Mouse (Mus musculus) forebrain, embryonic 16.5 days (tissue): ENCODE measurements around the gene Car14. TPM values are rescaled to one million over a fixed set of nuclear protein-coding genes. Genes with fewer than 3 reads are reported as not detected.

Experiments used
- ATAC-seq: fragments of 200-750 bp; cut with Nextera tagmentation; 2 replicates; pipeline ENCODE4 v1.8.0; 2017; ENCODE audit warnings: mild to moderate bottlenecking, moderate library complexity
- H3K27ac ChIP-seq: fragments of 300-500 bp; sonication (generic); 2 replicates; pipeline ENCODE4 v1.5.1; 2014; ENCODE audit warnings: low read length, control low read depth
- H3K27me3 ChIP-seq: fragments of 300-500 bp; sonication (generic); replicated peaks from 2 replicates; pipeline ENCODE4 v1.6.1; 2014; ENCODE audit warnings: low read length; ENCODE audit not compliant: control insufficient read depth, insufficient read depth
- H3K36me3 ChIP-seq: fragments of 300-500 bp; sonication (generic); 2 replicates; pipeline ENCODE4 v1.6.1; 2014; ENCODE audit not compliant: control insufficient read depth, insufficient read depth
- H3K4me1 ChIP-seq: fragments of 300-500 bp; sonication (generic); replicated peaks from 2 replicates; pipeline ENCODE4 v1.6.1; 2014; ENCODE audit warnings: low read length; ENCODE audit not compliant: control insufficient read depth, insufficient read depth
- H3K4me2 ChIP-seq: fragments of 300-500 bp; sonication (generic); 2 replicates; pipeline ENCODE4 v1.6.1; 2014; ENCODE audit warnings: mild to moderate bottlenecking, low read length, control low read depth
- H3K4me3 ChIP-seq: fragments of 300-500 bp; sonication (generic); replicated peaks from 2 replicates; pipeline ENCODE4 v1.5.1; 2014; ENCODE audit warnings: mild to moderate bottlenecking, low read length, control low read depth
- H3K9ac ChIP-seq: fragments of 300-500 bp; sonication (generic); replicated peaks from 2 replicates; pipeline ENCODE4 v1.6.1; 2014; ENCODE audit warnings: low read depth, low read length, control low read depth
- H3K9me3 ChIP-seq: fragments of 300-500 bp; sonication (generic); 2 replicates; pipeline ENCODE4 v1.6.1; 2016; ENCODE audit warnings: low read length; ENCODE audit not compliant: control insufficient read depth
- WGBS: fragments of 180-500 bp; shearing (Covaris S2); extraction: QIAGEN DNeasy Blood & Tissue Kit; methylation state at CpG from one replicate; pipeline ENCODE4 v1.1.7; 2014; 5-methylcytosine and 5-hydroxymethylcytosine counted together
- polyA plus RNA-seq: library from polyadenylated mRNA; unstranded; fragments of >200 nt; fragmentation: Nextera tagmentation; extraction: Ambion mirVana; gene quantifications from 2 replicates; pipeline ENCODE4 v1.2.1, GENCODE M21; 2015

The Car14 gene
- polyA plus RNA-seq, 1 experiment from 2014 or later: 9.4 TPM

DNA sequence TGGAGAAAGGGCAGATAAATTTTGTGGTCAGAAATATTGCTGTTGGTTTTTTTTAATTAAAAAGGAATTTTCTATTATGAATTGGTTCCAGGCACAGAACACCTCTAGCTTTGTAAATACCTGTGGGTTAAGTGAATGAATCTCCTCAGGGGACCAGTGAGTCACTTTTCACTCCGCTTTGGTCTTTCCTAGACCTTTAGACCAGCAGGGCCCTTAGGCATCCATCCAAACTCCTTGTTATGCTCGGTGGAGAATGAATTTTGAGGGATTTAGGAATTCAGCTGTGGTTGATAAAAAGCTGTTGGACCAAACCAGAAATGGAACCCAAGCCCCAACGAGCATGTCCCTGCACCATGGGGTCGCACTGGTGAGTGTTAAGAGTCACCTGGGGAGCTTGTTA lies 3.1 kb upstream of the Car14 start:
- ATAC-seq: no peak
- Histone ChIP-seq H3K27me3 (no peaks in the 10 kb centered on the region), H3K27ac (no peak overlapping the region), H3K9ac (no peak overlapping the region), H3K36me3 (no peaks in the 10 kb centered on the region), H3K4me1 (peaks cover 31% of the 10 kb centered on the region), H3K4me2 (no peak overlapping the region), H3K9me3 (no peaks in the 10 kb centered on the region), H3K4me3 (no peak overlapping the region)
- WGBS: 39% methylated on average over 4 of the region's 4 CpGs

DNA sequence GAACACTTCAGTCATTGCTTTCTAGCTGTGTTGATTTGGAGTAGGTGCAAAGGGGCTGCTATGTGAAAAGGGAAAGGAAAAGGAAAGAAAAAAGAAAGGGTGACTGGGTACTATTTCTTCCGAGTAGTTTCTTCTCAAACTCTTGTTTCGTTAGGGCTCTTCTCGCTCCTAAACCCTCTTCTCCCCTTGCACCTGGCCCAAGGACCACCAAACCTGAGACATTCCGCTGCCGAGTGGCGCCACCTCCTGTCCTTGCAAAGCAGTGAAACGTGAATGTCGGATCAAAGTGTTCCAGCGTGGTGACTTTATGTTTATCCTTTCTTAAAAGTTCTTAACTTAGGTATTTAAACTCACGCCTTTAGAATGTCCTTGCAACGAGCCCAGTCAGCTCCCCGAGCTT lies 2.4 kb upstream of the Car14 start:
- peak overlapping the region; percentile 73 for H3K4me2 ChIP-seq
- WGBS: under 1% methylated on average over 12 of the region's 12 CpGs
- no peaks in the 10 kb centered on the region for H3K27me3 ChIP-seq
- no peak for ATAC-seq
- H3K36me3 ChIP-seq: no peaks in the 10 kb centered on the region
- H3K9ac ChIP-seq: no peak overlapping the region
- H3K4me1 ChIP-seq: peaks cover 31% of the 10 kb centered on the region
- no peaks in the 10 kb centered on the region for H3K9me3 ChIP-seq
- H3K4me3 ChIP-seq: peak overlapping the region; percentile 14; the same call in 1 of the 2 replicates
- H3K27ac ChIP-seq: no peak overlapping the region

DNA sequence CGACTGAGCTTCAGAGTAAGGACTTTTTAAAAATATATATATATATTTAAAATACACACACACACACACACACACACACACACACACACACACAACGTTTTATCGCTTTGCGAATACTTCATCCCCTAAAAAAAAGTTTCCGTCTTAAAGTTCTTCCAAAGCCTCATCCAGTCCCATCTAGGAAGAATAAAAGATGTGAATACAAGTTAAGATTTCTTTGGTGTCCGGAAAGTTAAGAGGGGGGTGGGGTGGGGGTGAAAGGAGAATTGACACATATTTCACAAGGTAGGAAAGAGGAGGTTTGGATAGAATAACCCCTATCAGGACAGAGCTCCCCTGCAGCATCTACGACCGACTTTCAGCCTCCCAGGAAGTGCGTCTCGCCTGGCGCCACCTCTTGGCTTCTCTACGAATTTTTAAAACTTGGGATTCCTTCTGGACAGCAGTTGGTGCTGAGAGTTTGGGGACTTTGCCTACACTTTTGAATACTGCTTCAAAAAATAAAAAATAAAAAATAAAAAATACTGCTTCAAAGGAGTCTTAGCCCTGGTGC lies 1.5 kb upstream of the Car14 start:
- peak overlapping the region; percentile 58; the same call in 1 of the 2 replicates for H3K9ac ChIP-seq
- H3K9me3 ChIP-seq: no peaks in the 10 kb centered on the region
- no peaks in the 10 kb centered on the region for H3K27me3 ChIP-seq
- no peaks in the 10 kb centered on the region for H3K36me3 ChIP-seq
- WGBS: 0% methylated on average over 12 of the region's 12 CpGs
- peaks cover 31% of the 10 kb centered on the region for H3K4me1 ChIP-seq
- H3K4me2 ChIP-seq: peak overlapping the region; percentile 73
- no peak for ATAC-seq
- H3K4me3 ChIP-seq: peak overlapping the region; percentile 40; the same call in 1 of the 2 replicates
- no peak overlapping the region for H3K27ac ChIP-seq

DNA sequence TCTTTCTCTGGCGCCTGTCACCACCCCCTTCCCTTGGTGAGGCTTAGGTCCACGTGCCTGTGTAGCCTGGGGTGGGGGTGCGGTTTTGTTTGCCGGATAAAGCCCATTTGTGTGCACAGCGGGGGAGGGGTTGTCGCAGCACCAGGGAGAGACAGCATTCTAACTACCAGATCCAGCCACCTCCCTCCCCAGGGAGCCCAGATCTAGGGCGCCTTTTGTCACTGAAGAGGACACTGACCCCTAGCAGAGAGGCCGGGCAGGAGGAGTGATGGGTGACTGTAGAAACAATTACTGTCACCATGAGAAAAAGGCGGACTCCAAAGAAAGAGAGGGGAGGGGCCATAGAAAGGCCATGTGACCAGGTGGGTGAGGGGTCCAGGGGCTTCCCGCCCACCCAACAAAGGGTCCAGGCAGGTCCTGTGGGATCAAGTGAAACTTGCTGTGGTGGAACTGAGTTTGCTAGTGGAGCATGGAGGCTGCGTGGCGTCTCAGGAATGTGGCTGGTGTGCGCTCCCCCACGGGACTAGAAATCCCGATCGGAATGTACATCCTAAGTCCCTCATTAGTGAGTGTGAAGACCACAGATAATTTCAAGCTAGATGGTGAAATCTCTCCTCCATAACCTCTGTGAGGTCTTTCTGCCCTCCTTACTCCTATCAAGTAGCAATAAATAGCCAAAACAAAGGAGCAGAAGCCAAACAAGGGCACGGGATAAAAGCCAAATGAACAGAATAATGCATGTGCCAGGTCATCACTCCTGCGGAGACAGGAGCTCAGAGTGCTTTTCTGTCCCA lies 852 bp upstream of the Car14 start:
- Histone ChIP-seq H3K4me3 (peak overlapping the region; percentile 40), H3K27me3 (no peaks in the 10 kb centered on the region), H3K4me1 (peaks cover 31% of the 10 kb centered on the region), H3K4me2 (peak overlapping the region; percentile 73), H3K9ac (peak overlapping the region; percentile 58), H3K27ac (no peak overlapping the region), H3K9me3 (no peaks in the 10 kb centered on the region), H3K36me3 (no peaks in the 10 kb centered on the region)
- peak; percentile 48 for ATAC-seq
- under 1% methylated on average over 18 of the region's 18 CpGs for WGBS

DNA sequence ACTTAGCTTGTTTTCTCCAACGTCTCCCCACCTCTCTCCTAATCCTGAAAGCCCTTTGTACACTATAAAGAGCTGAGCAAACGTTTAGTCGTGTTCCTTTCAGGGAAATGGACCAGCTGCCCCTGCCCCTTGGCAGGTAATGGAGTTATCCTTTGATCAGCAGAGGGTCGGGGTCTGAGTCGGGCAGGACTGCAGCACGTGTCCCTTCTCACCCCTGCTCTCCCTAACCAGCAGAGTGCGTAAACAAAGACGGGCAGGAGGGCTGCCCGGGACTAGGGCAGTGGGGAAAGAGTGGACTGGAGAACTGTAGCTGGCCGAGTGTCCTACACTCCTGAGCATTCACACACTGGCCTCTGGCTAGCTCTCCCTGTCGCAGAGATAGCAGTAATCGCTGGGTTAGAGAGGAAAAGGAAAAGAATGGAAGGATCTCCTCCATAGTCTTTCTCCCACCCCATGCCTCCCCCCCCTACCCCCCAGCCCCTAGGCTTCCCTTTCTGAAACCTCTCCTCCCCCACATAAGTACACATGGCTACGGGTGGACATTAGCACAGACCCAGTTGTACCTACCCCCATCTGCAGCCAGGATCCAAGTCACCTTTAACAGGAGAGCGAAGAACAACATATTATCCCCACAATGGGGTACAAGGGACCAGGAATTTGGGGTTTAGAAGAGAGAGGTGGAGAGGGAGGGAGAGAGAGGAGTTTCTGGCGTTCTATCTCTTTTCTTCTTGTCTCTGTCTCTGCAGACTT lies 563 bp downstream of the Car14 start:
- Histone ChIP-seq H3K27me3 (no peaks in the 10 kb centered on the region), H3K9me3 (no peaks in the 10 kb centered on the region), H3K4me2 (peak overlapping the region; percentile 73), H3K27ac (no peak overlapping the region), H3K36me3 (no peaks in the 10 kb centered on the region), H3K9ac (no peak overlapping the region; the same call in 1 of the 2 replicates), H3K4me1 (peaks cover 31% of the 10 kb centered on the region), H3K4me3 (peak overlapping the region; percentile 40)
- ATAC-seq: no peak
- 3% methylated on average over 15 of the region's 15 CpGs for WGBS

DNA sequence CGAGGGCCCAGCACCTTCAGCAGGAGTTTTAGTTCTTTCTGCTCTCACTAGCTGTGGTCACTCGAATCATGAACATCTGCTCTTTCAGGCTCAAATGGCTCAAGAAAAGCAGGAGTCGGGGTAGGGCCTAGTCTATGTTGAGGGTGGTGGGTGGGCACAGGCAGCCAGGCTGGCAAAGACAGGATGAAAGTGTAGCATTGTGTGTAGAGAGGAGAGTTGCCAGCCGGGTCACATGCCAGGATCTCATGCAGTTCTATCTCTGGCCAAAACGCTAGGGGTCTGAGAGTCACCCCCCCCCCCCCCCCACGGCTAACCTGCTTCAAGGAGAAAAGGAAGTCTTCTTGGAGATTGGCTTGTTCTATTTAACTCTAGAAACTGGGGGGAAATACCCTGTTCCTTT lies 1.8 kb downstream of the Car14 start:
- H3K4me1 ChIP-seq: peaks cover 31% of the 10 kb centered on the region
- no peaks in the 10 kb centered on the region for H3K9me3 ChIP-seq
- no peak overlapping the region for H3K9ac ChIP-seq
- no peaks in the 10 kb centered on the region for H3K27me3 ChIP-seq
- 20% methylated on average over 5 of the region's 6 CpGs for WGBS
- ATAC-seq: no peak
- no peak overlapping the region for H3K4me3 ChIP-seq
- H3K36me3 ChIP-seq: no peaks in the 10 kb centered on the region
- no peak overlapping the region for H3K4me2 ChIP-seq
- H3K27ac ChIP-seq: no peak overlapping the region

DNA sequence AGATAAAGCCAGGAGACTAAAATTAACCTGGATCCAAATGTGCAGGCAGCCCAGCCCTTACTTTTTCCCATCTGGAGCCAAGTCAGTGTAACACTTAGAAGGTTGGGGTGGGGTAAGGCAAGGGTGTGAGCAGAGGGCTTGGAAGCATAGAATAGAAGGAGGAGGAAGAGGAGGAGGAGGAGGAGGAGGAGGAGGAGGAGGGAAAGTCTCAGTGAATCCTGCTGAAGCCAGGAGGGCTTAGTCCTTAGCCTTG lies 2.2 kb downstream of the Car14 start:
- peaks cover 31% of the 10 kb centered on the region for H3K4me1 ChIP-seq

DNA sequence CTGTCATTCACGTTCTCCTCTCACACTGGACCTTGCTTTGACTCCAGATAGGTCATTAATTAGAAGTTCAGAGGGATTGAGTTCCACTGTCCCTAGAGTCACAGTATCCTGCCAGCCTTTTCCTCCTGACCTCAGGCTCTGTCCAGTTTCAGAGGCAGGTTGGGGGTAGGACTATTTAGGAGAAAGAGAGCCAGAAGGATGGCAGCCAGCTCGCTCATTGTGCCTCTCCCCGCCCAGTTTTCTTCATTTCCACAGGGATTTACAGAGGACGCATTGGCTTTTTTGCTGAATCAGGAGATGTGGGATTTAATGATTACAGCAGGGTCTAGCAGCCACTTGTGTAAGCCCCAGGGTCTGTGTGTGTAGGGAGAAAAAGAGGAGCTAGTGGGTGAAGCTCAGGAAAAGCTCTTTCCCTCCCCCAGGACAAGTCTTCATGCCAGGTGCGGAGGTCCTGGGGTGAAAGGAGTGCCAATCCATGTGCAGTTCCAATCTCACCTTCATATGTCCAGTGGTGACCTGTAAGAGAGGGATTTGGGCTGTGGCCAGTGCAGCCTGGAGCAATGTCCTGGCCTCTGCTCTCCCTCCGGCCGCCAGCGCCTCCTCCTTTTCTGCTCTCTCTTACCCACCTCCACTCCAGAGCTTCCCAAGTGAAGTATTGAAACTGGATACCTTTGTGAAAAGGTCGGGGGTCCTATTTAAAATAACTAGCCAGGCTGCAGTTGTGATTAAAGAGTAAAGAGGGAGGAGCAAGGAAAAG lies 2.7 kb downstream of the Car14 start:
- H3K4me2 ChIP-seq: no peak overlapping the region
- no peak for ATAC-seq
- WGBS: 66% methylated on average over 9 of the region's 9 CpGs

More for the DNA sequence above, 2.2 kb downstream of the Car14 start:
- Histone ChIP-seq H3K36me3 (no peaks in the 10 kb centered on the region), H3K9me3 (no peaks in the 10 kb centered on the region), H3K27me3 (no peaks in the 10 kb centered on the region), H3K4me3 (no peak overlapping the region), H3K9ac (no peak overlapping the region), H3K4me2 (no peak overlapping the region), H3K27ac (no peak overlapping the region)
- no peak for ATAC-seq

More for the DNA sequence above, 2.7 kb downstream of the Car14 start:
- no peak overlapping the region for H3K9ac ChIP-seq
- peaks cover 29% of the 10 kb centered on the region for H3K4me1 ChIP-seq
- no peak overlapping the region for H3K4me3 ChIP-seq
- H3K36me3 ChIP-seq: no peaks in the 10 kb centered on the region
- no peaks in the 10 kb centered on the region for H3K27me3 ChIP-seq
- H3K9me3 ChIP-seq: no peaks in the 10 kb centered on the region
- H3K27ac ChIP-seq: no peak overlapping the region
